Mouse (Mus musculus) thymus, adult 2 months (tissue): ENCODE results near the gene Abr.

Experiments
- CTCF ChIP-seq: fragments of 200-500 bp; IDR thresholded peaks from 2 replicates; pipeline ENCODE4 v1.5.1; 2012; ENCODE audit warnings: mild to moderate bottlenecking, control low read depth, low read length, moderate library complexity, borderline replicate concordance; ENCODE audit not compliant: control insufficient read depth, poor library complexity, insufficient read depth; ENCODE audit errors: extremely low read depth
- POLR2A ChIP-seq: fragments of 200-500 bp; IDR thresholded peaks from 2 replicates; pipeline ENCODE4 v1.6.1; 2012; ENCODE audit warnings: mild to moderate bottlenecking, low read length, control low read depth, moderate library complexity; ENCODE audit not compliant: control insufficient read depth, poor library complexity, insufficient read depth; ENCODE audit errors: extremely low read depth

DNA sequence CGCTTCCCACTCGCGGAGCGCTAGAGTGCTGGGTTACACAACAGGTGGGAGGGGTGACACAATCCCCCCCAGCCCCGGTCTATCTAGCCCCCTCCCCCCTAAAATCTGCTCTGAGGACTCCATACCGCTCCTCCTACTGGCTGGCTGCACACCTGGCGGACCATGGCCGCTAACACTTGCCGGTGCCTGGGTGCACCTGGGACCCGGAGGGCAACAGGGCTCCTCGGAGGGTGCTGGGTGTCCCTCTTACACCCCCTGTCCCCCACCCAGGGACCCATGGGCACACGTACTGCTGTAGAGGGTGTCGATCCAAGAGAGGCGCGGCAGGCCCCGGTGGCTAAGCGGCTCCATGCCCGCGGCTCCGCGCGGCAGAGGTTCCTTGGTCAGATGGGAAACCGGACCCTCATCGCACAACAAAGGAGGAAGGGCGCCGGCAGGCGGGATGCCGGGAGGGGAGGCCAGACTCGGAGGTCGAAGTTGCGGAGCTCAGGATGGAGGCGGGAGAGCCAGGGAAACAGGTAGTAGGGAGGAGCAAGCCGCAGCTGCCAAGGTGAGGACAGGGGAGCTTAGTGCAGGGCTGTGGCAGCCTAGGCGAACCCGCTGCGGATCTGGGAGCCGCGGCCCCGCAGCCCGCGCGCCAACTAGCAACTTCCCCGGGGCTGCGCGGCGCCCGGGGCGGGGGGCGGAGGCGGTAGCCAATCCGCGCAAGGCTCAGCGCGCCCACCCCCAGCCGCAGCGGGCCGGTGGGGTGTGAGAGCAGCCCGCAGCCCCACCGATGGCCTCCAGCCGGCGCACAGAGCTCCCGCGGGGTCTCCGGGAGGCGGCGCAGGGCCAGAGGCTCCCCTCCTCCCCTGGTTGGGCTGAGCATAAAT lies 51.1 kb downstream of the Abr start:
- no peak for TF ChIP-seq CTCF
- TF ChIP-seq POLR2A = no peak
